Mouse (Mus musculus) forebrain, embryonic 10.5 days (tissue): ENCODE results near the gene Gne. TPM values are rescaled to one million over a fixed set of nuclear protein-coding genes. Genes with fewer than 3 reads are reported as not detected.

ENCODE experiments used
- DNase-seq: peaks from one replicate; pipeline ENCODE4 v3.0.0-alpha.2; 2017; ENCODE audit warnings: low spot score; ENCODE audit errors: extremely low spot score
- H3K27ac ChIP-seq: fragments of 300-500 bp; sonication (generic); 2 replicates; pipeline ENCODE4 v1.5.1; 2016; ENCODE audit warnings: mild to moderate bottlenecking
- H3K27me3 ChIP-seq: fragments of 300-500 bp; sonication (generic); 2 replicates; pipeline ENCODE4 v1.6.1; 2016; ENCODE audit warnings: mild to moderate bottlenecking; ENCODE audit not compliant: poor library complexity, severe bottlenecking
- H3K36me3 ChIP-seq: fragments of 300-500 bp; sonication (generic); replicated peaks from 2 replicates; pipeline ENCODE4 v1.6.1; 2016; ENCODE audit warnings: mild to moderate bottlenecking, moderate library complexity
- H3K4me1 ChIP-seq: fragments of 300-500 bp; sonication (generic); 2 replicates; pipeline ENCODE4 v1.6.1; 2016
- H3K4me3 ChIP-seq: fragments of 300-500 bp; sonication (generic); 2 replicates; pipeline ENCODE4 v1.5.1; 2016; ENCODE audit warnings: mild to moderate bottlenecking, moderate library complexity
- H3K9me3 ChIP-seq: fragments of 300-500 bp; sonication (generic); 2 replicates; pipeline ENCODE4 v1.6.1; 2016; ENCODE audit warnings: mild to moderate bottlenecking, moderate library complexity
- WGBS: fragments of 180-500 bp; shearing (Covaris S2); methylation state at CpG from one replicate; pipeline ENCODE4 v1.1.7; 2016; 5-methylcytosine and 5-hydroxymethylcytosine counted together
- polyA plus RNA-seq: library from polyadenylated mRNA; unstranded; fragments of >200 nt; fragmentation: Nextera tagmentation; extraction: Ambion mirVana; gene quantifications from 2 replicates; pipeline ENCODE4 v1.2.1, GENCODE M21; 2016

The Gne gene
- polyA plus RNA-seq, 1 experiment from 2014 or later = 18.0 TPM

DNA sequence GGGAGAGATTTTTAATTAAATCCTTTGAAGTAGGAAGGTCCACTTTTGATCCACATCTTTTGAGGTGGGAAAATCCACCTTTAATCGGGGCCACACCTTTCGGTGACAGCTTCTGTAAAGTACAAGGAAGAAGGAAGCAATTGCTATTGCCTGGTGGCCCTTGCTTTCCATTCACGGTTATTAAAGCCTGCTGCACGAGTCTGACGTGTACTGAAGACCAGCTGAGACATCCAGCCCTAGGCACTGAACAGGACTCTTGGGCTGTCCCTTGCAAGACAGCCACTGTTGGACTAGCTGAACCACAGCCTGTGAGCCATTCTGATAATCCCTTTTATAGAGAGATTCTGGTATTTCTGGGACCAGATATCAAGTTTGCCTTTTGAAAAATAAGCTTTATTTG lies 47.5 kb downstream of the Gne start:
- DNase-seq = no peak
- peaks cover 75% of the 10 kb centered on the region for H3K36me3 ChIP-seq
- 77% methylated on average over 5 of the region's 5 CpGs for WGBS
- H3K27ac ChIP-seq = no peak overlapping the region
- H3K4me3 ChIP-seq = no peak overlapping the region
- peaks cover 99% of the 10 kb centered on the region for H3K27me3 ChIP-seq
- H3K9me3 ChIP-seq = no peaks in the 10 kb centered on the region
- H3K4me1 ChIP-seq = no peaks in the 10 kb centered on the region

DNA sequence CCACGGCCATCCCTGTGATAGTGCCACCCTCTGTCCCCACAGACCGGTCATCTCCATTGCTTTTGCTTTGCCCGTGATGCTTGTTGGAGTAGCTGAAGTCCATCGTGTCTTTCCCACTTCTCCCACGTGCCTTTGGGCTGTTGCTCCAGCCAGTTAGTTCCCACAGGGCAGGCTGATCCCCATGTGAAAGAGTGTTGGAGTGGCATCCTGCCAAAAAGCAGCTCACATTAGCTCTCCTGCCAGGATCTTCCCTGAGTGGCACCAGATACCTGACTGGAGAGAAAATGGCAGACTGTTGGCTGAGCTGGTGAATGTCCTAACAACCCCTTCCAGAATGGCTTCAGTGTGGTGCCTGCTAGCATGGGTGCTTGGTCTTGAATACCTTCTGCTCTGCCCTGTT lies 52.5 kb downstream of the Gne start:
- H3K4me3 ChIP-seq = no peak overlapping the region
- H3K27me3 ChIP-seq = peaks cover 100% of the 10 kb centered on the region
- peaks cover 9% of the 10 kb centered on the region; the same call in 1 of the 2 replicates for H3K9me3 ChIP-seq
- H3K4me1 ChIP-seq = peaks cover 20% of the 10 kb centered on the region
- H3K36me3 ChIP-seq = peaks cover 89% of the 10 kb centered on the region
- DNase-seq = no peak
- 90% methylated on average over 5 of the region's 5 CpGs for WGBS
- no peak overlapping the region for H3K27ac ChIP-seq

DNA sequence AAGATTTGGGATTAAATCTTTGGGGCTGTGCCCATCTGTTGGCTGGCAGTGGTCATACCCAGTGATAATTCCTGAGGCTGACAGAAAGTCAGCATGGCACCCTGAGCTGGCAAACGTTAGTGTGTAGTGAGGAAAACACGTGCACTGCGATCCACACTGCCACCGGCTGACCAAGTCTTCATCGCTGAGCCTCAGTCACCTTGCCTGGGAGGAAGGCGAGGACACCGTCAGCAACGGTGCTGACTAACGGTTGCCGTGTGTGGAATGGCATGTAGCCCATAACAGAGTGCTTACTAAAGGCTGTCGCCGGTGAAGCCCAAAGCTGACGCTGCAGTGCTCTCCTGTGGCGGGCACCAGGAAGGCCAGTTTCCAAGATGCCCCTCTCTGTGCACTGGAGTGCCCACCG lies 54.3 kb downstream of the Gne start:
- H3K27me3 ChIP-seq = peaks cover 100% of the 10 kb centered on the region
- 94% methylated on average over 15 of the region's 15 CpGs for WGBS

DNA sequence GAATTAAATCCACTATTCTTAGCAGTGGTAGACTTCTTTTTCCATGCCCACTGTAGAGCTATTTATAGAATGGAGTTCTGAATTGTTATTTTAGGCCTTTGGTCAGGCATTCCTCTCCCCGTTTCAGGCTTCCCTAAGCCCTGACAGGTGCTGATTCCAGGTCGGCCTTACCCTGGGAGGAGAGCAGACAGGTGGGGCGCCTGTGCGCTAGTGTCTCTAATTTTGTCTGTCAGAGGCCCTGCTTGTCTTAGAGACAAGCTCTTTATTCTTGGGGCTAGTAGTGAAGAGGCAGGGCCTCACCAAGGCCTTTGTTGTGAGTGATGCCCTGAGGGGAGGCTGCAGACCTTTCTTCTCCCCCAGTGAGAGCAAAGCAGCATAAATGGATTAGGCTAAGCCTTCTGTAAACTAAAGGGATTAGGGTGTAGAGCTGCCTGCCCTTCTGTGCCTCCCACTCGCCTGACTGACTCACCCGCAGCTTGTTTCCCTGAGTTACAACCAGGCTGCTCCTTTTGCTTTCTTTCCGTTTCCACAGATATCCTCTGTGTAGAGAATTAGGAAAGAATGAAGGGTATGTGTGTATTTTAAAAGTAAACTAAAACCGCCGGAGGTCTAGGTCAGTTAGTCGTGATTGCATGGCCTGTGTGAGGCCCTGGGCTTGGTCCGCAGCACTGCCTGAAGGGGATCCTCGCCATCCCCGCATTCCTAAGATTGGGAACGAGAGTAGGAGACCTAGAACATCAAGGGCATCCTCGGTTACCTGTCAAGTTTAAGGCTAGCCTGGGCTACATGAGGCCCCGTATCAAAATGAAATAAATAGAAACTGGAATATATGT lies 55.5 kb downstream of the Gne start:
- Histone ChIP-seq H3K9me3 (peaks cover 9% of the 10 kb centered on the region; the same call in 1 of the 2 replicates), H3K4me3 (no peak overlapping the region), H3K4me1 (peaks cover 20% of the 10 kb centered on the region), H3K27me3 (peaks cover 100% of the 10 kb centered on the region), H3K36me3 (peaks cover 100% of the 10 kb centered on the region), H3K27ac (no peak overlapping the region)
- peak; percentile 65 for DNase-seq
- 25% methylated on average over 16 of the region's 16 CpGs for WGBS

More for the DNA sequence above, 54.3 kb downstream of the Gne start:
- H3K27ac ChIP-seq = no peak overlapping the region
- peaks cover 9% of the 10 kb centered on the region; the same call in 1 of the 2 replicates for H3K9me3 ChIP-seq
- H3K36me3 ChIP-seq = peaks cover 98% of the 10 kb centered on the region
- no peak overlapping the region for H3K4me3 ChIP-seq
- DNase-seq = no peak
- peaks cover 20% of the 10 kb centered on the region for H3K4me1 ChIP-seq

DNA sequence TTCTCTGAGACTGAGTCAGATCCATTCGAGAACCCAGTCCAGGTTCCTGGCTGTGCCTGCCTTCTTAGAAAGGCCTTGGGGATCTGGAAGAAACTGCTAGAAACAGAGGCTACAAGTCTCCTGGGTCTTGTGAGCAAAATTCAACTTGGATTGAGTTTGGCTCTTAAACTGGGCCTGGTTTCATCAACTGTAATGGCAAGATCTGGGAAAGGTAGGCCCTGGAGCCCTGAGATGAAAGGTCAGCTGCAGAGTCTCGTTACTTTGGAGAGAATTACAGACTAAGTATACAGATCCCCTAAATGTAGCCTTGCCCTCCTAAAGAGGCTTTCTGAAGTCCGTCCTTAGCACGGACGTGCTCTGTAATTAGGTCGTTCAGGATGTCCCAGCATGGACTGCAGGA lies 58.4 kb downstream of the Gne start:
- no peak for DNase-seq
- Histone ChIP-seq H3K27me3 (peaks cover 100% of the 10 kb centered on the region), H3K36me3 (peaks cover 100% of the 10 kb centered on the region), H3K4me1 (peaks cover 20% of the 10 kb centered on the region), H3K9me3 (peaks cover 9% of the 10 kb centered on the region; the same call in 1 of the 2 replicates), H3K27ac (no peak overlapping the region), H3K4me3 (no peak overlapping the region)
- WGBS = 88% methylated on average over 6 of the region's 6 CpGs

DNA sequence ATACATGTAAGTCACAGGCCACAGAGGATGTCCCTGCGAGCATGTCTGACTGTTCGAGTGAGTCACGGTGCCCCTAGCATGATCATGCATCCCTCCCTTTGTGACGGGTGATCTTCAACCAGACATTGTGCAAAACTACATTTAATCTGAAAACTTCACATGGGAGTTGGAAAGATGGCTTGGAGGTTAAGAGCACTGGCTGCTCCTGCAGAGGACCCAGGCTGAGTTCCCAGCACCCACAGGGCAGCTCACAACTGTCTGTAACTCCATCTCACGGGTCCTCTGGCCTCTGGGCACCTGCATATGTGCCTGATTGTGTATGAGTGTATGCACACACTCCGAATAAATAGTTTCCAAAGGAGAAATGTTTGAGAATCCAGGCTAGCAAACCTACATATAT lies 59.7 kb downstream of the Gne start:
- Histone ChIP-seq H3K27ac (no peak overlapping the region), H3K27me3 (peaks cover 100% of the 10 kb centered on the region), H3K9me3 (peaks cover 9% of the 10 kb centered on the region; the same call in 1 of the 2 replicates), H3K4me3 (no peak overlapping the region), H3K4me1 (peaks cover 17% of the 10 kb centered on the region), H3K36me3 (peaks cover 100% of the 10 kb centered on the region)
- DNase-seq = no peak
- WGBS = 96% methylated on average over 6 of the region's 6 CpGs

DNA sequence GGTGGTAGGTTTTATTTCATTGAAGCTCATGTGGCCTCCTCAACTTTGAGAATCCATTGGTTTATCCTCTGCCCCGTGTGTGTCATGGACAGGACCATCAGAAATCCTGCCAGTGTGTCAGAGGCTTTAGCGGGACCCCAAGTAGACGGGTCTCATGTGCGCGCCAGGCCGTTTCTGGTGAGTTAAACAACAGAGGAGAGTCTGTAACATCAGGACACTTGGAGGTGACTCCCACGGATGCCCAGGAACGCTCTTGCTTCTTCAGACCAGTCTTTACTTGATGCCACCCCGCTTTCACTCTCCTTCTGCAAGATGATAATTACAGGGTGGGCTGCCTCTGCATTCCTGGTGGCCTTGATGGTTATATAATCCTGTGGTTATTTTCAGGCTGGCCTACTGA lies 60.3 kb downstream of the Gne start:
- Histone ChIP-seq H3K27me3 (peaks cover 99% of the 10 kb centered on the region), H3K4me1 (peaks cover 11% of the 10 kb centered on the region), H3K27ac (no peak overlapping the region), H3K4me3 (no peak overlapping the region), H3K36me3 (peaks cover 100% of the 10 kb centered on the region), H3K9me3 (peaks cover 9% of the 10 kb centered on the region; the same call in 1 of the 2 replicates)
- peak; percentile 13 for DNase-seq
- 96% methylated on average over 9 of the region's 9 CpGs for WGBS

DNA sequence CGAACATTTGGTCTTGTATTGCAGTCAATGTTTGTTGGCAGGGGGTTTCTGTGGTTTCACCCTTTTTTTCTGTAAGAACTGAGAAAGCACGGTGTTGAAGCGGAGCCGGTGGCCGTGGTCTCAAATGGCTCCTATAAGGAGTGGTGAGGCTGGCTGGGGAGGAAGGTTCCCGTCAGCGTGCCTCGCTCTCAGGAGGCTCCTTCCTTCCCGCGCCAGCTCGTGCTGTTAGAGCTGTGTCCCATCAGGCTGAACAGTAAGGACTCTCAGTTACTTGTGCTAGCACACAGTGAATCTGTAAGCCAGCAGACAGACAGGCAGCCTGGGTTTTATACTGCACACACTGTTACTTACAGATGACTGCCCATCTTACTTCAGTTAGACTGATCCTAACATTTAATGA lies 61.2 kb downstream of the Gne start:
- no peak overlapping the region for H3K27ac ChIP-seq
- peaks cover 9% of the 10 kb centered on the region; the same call in 1 of the 2 replicates for H3K9me3 ChIP-seq
- peak; percentile 11 for DNase-seq
- H3K36me3 ChIP-seq = peaks cover 100% of the 10 kb centered on the region
- peaks cover 5% of the 10 kb centered on the region for H3K4me1 ChIP-seq
- peaks cover 89% of the 10 kb centered on the region for H3K27me3 ChIP-seq
- WGBS = 95% methylated on average over 11 of the region's 11 CpGs
- H3K4me3 ChIP-seq = no peak overlapping the region

DNA sequence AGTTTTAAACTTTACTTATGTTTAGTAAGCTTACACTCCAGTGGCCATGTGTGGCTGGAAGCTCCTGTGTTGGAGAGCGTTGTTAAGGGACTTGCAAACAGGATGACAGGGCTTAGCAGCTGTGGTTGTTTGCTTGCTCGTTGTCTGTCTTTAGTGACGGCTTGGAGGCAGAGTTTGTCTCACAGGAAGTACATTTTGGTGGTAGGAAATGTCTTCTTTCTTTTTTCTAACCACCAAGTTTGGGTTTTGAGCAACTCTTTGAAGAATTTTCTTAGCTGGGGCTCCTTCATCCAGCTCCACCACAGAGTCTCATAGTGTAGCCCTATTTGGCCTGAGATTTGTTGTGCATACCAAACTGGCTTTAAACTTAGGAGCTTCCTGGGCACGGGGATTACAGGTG lies 61.7 kb downstream of the Gne start:
- peaks cover 99% of the 10 kb centered on the region for H3K36me3 ChIP-seq

DNA sequence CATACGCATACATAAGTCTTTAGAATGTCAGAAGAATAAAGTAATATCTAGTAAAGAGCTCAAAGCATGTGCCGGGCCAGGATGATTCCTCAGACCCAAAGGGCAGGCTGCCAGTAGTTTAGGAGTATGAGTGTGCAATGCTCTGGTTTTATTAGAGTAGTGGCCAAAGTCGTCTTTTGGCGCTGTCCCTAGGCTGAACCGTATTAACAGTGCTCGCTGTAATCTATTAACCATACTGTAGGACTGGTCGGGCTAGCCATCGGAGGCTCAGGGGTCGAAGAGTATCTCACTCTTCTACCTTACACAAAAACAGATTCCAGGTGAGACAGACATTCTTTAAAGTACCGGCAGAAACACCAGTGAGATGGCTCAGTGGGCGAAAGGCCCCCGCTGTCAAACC lies 67.2 kb downstream of the Gne start:
- Histone ChIP-seq H3K9me3 (no peaks in the 10 kb centered on the region), H3K4me3 (no peak overlapping the region), H3K4me1 (peaks cover 28% of the 10 kb centered on the region), H3K36me3 (peaks cover 66% of the 10 kb centered on the region), H3K27ac (no peak overlapping the region), H3K27me3 (peaks cover 30% of the 10 kb centered on the region)
- WGBS = 95% methylated on average over 12 of the region's 12 CpGs
- DNase-seq = no peak

More for the DNA sequence above, 61.7 kb downstream of the Gne start:
- Histone ChIP-seq H3K4me3 (no peak overlapping the region), H3K9me3 (peaks cover 8% of the 10 kb centered on the region; the same call in 1 of the 2 replicates), H3K4me1 (0 out of 2 replicates have a peak, but pooled peaks cover 3% of the 10 kb centered on the region), H3K27ac (no peak overlapping the region), H3K27me3 (peaks cover 85% of the 10 kb centered on the region)
- peak; percentile 9 for DNase-seq
- 92% methylated on average over 4 of the region's 4 CpGs for WGBS

DNA sequence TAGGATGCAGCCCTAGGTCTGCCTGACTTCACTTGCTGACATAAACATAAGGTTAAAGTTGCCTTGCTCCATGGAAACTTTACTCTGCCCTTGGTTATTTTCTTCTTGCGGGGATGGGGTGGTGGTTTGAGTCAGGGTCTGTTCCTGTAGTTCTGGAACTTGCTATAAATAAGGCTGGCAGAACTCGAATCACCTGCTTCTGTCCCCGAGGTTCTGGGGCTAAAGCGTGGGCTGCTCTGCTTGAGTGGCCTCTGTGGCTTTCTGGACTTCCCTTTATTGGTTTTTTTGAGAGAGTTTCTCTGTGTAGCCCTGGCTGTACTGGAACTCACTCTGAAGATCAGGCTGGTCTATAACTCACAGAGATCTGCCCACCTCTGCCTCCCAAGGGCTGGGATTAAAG lies 67.9 kb downstream of the Gne start:
- 94% methylated on average over 4 of the region's 4 CpGs for WGBS
- Histone ChIP-seq H3K27me3 (peaks cover 23% of the 10 kb centered on the region), H3K4me3 (no peak overlapping the region), H3K27ac (no peak overlapping the region), H3K9me3 (no peaks in the 10 kb centered on the region), H3K4me1 (peaks cover 29% of the 10 kb centered on the region), H3K36me3 (peaks cover 59% of the 10 kb centered on the region)
- DNase-seq = no peak

DNA sequence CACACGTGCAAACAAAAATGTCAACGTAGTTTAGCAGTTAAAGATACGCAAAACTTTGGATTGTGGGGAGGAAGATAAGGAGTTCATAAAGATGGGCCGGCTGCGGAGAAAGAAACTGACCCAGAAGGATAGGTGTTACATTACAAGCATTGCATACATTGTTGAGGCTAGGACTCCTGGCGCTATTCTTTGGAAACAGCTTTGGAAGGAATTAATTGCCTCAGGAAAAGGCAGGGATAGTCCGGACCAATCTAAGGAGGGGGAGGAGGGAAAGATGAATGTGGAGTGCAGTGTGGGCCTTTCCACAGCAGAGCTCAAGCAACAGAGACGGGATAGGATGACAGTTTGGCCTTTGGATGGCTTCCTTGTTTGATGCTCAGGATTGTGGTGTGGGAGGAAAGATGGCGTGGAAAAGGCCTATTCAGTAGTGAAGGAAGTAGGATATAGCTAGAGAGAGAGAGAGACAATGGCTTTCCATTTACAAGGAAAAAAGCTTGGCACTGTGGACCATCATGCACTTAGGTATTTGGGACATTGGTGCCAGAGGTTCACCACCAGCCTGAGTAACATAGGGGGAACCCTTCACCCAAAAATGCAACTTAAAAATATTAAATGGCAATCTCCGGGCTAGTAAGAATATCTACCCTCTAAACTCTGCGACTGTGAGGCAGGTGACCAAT lies 70.4 kb downstream of the Gne start:
- Histone ChIP-seq H3K4me3 (peak overlapping the region; percentile 98), H3K27me3 (no peaks in the 10 kb centered on the region; the same call in 1 of the 2 replicates), H3K9me3 (no peaks in the 10 kb centered on the region), H3K36me3 (peaks cover 34% of the 10 kb centered on the region), H3K27ac (peak overlapping the region; percentile 89; the same call in 1 of the 2 replicates), H3K4me1 (peaks cover 28% of the 10 kb centered on the region)
- WGBS = 29% methylated on average over 11 of the region's 11 CpGs
- no peak for DNase-seq
